Mouse (Mus musculus) embryonic fibroblast, embryonic 13.5 days (primary cell): ENCODE data around the gene Usp11. TPM values are rescaled to one million over a fixed set of nuclear protein-coding genes. Genes with fewer than 3 reads are reported as not detected.
"Not testable (repeated sequence)": the region's sequence is repeated elsewhere in the genome, so short reads cannot be mapped to it uniquely, and the experiment has no call there.

ENCODE experiments used
- H3K27ac ChIP-seq: 2 replicates; pipeline ENCODE4 v1.5.1; 2012; ENCODE audit warnings: low read length, control low read depth, inconsistent platforms; ENCODE audit not compliant: insufficient read depth
- H3K4me1 ChIP-seq: 2 replicates; pipeline ENCODE4 v1.6.1; 2011; ENCODE audit warnings: low read length; ENCODE audit not compliant: control insufficient read depth, insufficient read depth
- H3K4me3 ChIP-seq: 2 replicates; pipeline ENCODE4 v1.5.1; 2011; ENCODE audit warnings: mild to moderate bottlenecking, control low read depth, low read length; ENCODE audit not compliant: insufficient read depth
- CTCF ChIP-seq: IDR thresholded peaks from 2 replicates; pipeline ENCODE4 v1.5.1; 2011; ENCODE audit warnings: mild to moderate bottlenecking, control low read depth, low read length, moderate library complexity, borderline replicate concordance; ENCODE audit not compliant: insufficient read depth
- POLR2A ChIP-seq: IDR thresholded peaks from 2 replicates; pipeline ENCODE4 v1.6.1; 2011; ENCODE audit warnings: low read depth, mild to moderate bottlenecking, control low read depth, low read length, moderate library complexity
- polyA plus RNA-seq: library from polyadenylated mRNA; stranded (reverse); fragments of >200 nt; gene quantifications from 2 replicates; pipeline ENCODE4 v1.2.4, GENCODE M21; 2011; ENCODE audit warnings: low read depth; ENCODE audit not compliant: missing spikeins, insufficient read length

Usp11 gene
- polyA plus RNA-seq, 1 experiment: 22.9 TPM

DNA sequence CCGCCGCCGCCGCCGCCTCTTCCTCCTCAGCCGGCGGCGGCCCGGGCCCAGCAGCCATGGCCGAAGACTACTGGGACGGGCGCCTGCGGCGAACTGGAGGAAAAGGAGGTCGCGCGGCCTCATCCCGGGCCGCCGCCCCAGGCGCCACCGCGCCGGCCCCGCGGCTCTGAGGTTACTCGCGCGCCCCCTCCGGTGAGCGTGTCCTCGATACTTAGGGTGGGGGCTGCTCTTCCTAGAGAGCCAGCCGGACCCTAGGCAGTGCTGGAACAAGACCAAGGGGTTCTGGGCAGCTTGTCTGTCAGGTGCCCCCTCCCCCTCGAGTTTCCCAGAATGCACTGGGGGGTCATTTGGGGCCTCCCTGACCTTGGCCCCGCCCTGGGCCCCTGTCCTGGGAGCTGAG is 15.1 kb upstream of the Usp11 start:
- TF ChIP-seq CTCF (no peak), POLR2A (no peak; the same call in 1 of the 2 replicates)
- peak overlapping the region; percentile 98 for H3K4me3 ChIP-seq

GRCm38 (mm10) chrX:20691566-20691965 is 12.1 kb upstream of the Usp11 start:
- TF ChIP-seq CTCF (no peak), POLR2A (no peak)
- Histone ChIP-seq H3K4me1 (no peaks in the 10 kb centered on the region), H3K27ac (no peak overlapping the region), H3K4me3 (no peak overlapping the region)

More for the DNA sequence above, 15.1 kb upstream of the Usp11 start:
- Histone ChIP-seq H3K27ac (peak overlapping the region; percentile 77; the same call in 1 of the 2 replicates), H3K4me1 (no peaks in the 10 kb centered on the region)

- H3K27ac ChIP-seq: no peak overlapping the region
- H3K4me3 ChIP-seq: no peak overlapping the region
- no peaks in the 10 kb centered on the region for H3K4me1 ChIP-seq
- TF ChIP-seq POLR2A: no peak
- no peak for TF ChIP-seq CTCF
Measured at GRCm38 (mm10) chrX:20692616-20693015, 11.1 kb upstream of the Usp11 start.

DNA sequence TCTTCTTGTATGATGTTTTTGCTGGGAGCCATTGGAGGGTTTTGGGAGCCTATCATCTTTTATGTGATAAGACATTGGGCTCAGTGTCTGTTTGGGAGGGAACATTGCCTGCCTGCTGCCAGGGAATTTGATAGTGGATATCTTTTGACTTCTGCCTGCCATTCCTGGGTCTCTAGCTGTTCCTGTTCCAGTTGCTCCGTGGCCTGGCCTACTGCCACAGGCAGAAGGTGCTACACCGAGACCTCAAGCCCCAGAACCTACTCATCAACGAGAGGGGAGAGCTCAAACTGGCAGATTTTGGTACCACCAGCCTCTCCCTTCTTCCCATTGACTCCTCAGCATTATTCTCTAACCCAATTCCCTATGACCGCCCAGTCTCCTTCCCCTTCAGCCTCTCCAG is 7.9 kb upstream of the Usp11 start:
- Histone ChIP-seq H3K4me1 (no peaks in the 10 kb centered on the region), H3K4me3 (no peak overlapping the region), H3K27ac (no peak overlapping the region)
- TF ChIP-seq CTCF (no peak), POLR2A (no peak)

DNA sequence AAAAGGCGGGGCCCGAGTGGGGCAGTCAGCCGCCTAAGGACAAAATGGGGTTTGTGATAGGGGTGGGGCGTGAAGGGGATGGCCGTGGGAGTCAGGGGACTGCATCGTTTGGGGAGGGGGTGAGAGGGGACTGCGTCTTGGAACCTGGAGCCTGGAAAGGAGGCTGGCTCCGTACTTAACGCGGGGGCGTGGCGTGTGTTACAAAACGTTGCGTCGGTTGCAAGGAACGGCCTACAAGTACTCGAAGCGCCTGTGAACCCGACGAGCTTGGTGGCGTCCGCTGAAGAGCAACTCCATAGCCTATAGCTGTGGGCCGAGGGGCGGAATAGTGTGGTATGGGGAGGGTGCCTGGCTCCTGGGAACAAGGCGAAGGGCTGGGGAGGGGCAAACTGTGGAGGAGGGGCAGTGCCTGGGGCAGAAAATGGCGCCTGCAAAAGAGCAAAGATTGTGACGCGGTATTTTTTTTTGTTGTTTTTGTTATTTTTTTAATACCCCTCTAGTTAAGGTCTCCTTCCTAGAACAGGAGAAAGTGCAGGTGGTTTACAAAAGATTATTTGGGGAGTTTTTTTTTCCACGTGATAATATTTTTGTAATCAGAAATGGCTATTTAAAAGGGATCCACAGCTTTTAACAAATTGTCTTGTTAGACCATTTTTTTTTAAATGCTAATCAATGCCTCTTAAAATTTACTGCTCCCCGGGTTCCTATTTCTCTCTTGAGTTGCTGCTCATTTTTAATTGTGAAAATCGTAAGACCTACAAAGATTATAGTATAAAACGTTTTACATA is 783 bp downstream of the Usp11 start:
- peak overlapping the region; percentile 83 for H3K27ac ChIP-seq
- no peaks in the 10 kb centered on the region for H3K4me1 ChIP-seq
- TF ChIP-seq CTCF (no peak), POLR2A (peak; percentile 63; the same call in 1 of the 2 replicates)
- H3K4me3 ChIP-seq: peak overlapping the region; percentile 58

GRCm38 (mm10) chrX:20705083-20705402 is 1.3 kb downstream of the Usp11 start:
- H3K4me3 ChIP-seq: peak overlapping the region; percentile 15; the same call in 1 of the 2 replicates
- no peak overlapping the region for H3K27ac ChIP-seq
- no peaks in the 10 kb centered on the region for H3K4me1 ChIP-seq
- no peak for TF ChIP-seq POLR2A
- no peak for TF ChIP-seq CTCF

GRCm38 (mm10) chrX:20728681-20729080 is 25.0 kb downstream of the Usp11 start:
- no peaks in the 10 kb centered on the region for H3K4me1 ChIP-seq

GRCm38 (mm10) chrX:20730048-20730447 is 26.3 kb downstream of the Usp11 start:
- not testable (repeated sequence) for H3K4me1 ChIP-seq, H3K4me3 ChIP-seq, H3K27ac ChIP-seq

More at GRCm38 (mm10) chrX:20728681-20729080, 25.0 kb downstream of the Usp11 start:
- TF ChIP-seq POLR2A (no peak), CTCF (no peak)
- Histone ChIP-seq H3K27ac (no peak overlapping the region), H3K4me3 (no peak overlapping the region)

GRCm38 (mm10) chrX:20736479-20736878 is 32.8 kb downstream of the Usp11 start:
- TF ChIP-seq POLR2A: no peak
- TF ChIP-seq CTCF: no peak
- Histone ChIP-seq H3K4me1 (no peaks in the 10 kb centered on the region), H3K27ac (no peak overlapping the region), H3K4me3 (no peak overlapping the region)

GRCm38 (mm10) chrX:20748829-20749228 is 45.1 kb downstream of the Usp11 start:
- Histone ChIP-seq H3K27ac (no peak overlapping the region), H3K4me3 (no peak overlapping the region), H3K4me1 (no peaks in the 10 kb centered on the region)
- TF ChIP-seq POLR2A (no peak), CTCF (no peak)

- no peak for TF ChIP-seq CTCF
- no peak for TF ChIP-seq POLR2A
- no peak overlapping the region for H3K27ac ChIP-seq
- no peak overlapping the region for H3K4me3 ChIP-seq
- no peaks in the 10 kb centered on the region for H3K4me1 ChIP-seq
Measured at GRCm38 (mm10) chrX:20761201-20761600, 57.5 kb downstream of the Usp11 start.

Other genes with a start within 250 kb of the Usp11 start
- gene Rgn, start 154.1 kb upstream of the Usp11 start, polyA plus RNA-seq: not detected in 2 replicates
- 25.6 and 28.7 TPM in 2 replicates for gene Rbm10, start 86.4 kb upstream of the Usp11 start, polyA plus RNA-seq
- 116 and 126 TPM in 2 replicates for gene Ndufb11, start 86.3 kb upstream of the Usp11 start, polyA plus RNA-seq
- 312 and 384 TPM in 2 replicates for gene Uba1, start 45.6 kb upstream of the Usp11 start, polyA plus RNA-seq
- gene Cdk16, start 16.0 kb upstream of the Usp11 start, polyA plus RNA-seq: 129 and 141 TPM in 2 replicates
- gene Araf, start 93.9 kb downstream of the Usp11 start, polyA plus RNA-seq: 76.4 and 90.9 TPM in 2 replicates
- 739 and 1,331 TPM in 2 replicates for gene Timp1, start 166.3 kb downstream of the Usp11 start, polyA plus RNA-seq
- gene Syn1, start 217.1 kb downstream of the Usp11 start, polyA plus RNA-seq: 2.0 and 4.4 TPM in 2 replicates
- 3.5 and 5.1 TPM in 2 replicates for gene Cfp, start 227.6 kb downstream of the Usp11 start, polyA plus RNA-seq
- 20.7 and 23.9 TPM in 2 replicates for gene Elk1, start 246.7 kb downstream of the Usp11 start, polyA plus RNA-seq